In the genomic region with DNA sequence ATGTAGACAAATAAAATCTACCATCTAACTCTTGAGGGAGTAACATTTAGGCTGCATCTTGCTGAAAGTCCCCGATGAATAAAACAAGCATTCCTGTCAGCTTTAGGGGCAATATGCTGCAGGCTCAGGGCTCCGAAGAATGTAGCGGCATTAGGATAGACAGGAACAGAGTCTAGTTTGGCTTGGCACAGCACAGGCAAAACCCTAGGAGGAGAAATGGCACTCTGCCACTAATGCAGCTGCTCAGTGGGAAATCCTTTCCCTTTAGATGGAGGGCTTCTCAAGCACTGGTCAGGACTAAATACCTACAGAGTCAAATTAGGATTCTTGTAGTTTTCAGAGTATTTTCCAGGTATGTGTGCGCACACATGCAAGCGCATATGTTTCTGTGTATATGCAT, we compare ENCODE assay signal across 14 mouse cellular contexts.
DNase-seq lines count a peak whose midpoint lies in the region; ATAC-seq and TF ChIP-seq lines count a peak whose summit lies in the region.
"Had no signal": no experiment of that assay in that cellular context is flagged by ENCODE, and none has a peak within 500 bp of the region (broad histone marks: within the 10 kb centered on the region; RNA-seq: fewer than 3 reads in every experiment).

No protein-coding gene starts in this region.

- no peak for TF ChIP-seq CTCF in kidney, postnatal 0 days (IDR thresholded peaks at IDR 0.05; ENCODE audit: low read depth)

- DNase-seq in forebrain, embryonic 11.5 days (ENCODE audit: low spot score), result no peak
- DNase-seq in kidney, postnatal 0 days (ENCODE audit: low spot score), result peak; percentile 3
- no peak for DNase-seq in kidney, postnatal 25 days
- peak; percentile 9 for DNase-seq in lung, postnatal 36 days
- no peak for DNase-seq in lung, postnatal 4 days
- no peak for DNase-seq in adrenal gland, adult 8-10 months
- DNase-seq: adrenal gland, postnatal 14 days; kidney, postnatal 36 days; thymus, postnatal 36 days had no signal

- ATAC-seq in forebrain, embryonic 15.5 days (replicated peaks), result peak; percentile 80
- no peak for ATAC-seq in forebrain, embryonic 11.5 days (replicated peaks; ENCODE audit: low FRiP score)
- ATAC-seq in kidney, postnatal 0 days (replicated peaks; ENCODE audit: low FRiP score, low read depth), result no peak
- ATAC-seq in forebrain, embryonic 16.5 days, result peak; percentile 72

- no peaks in the 10 kb centered on the region for H3K9me3 ChIP-seq in forebrain, embryonic 15.5 days
- H3K9me3 ChIP-seq in forebrain, embryonic 11.5 days (ENCODE audit: control insufficient read depth, low read length), result no peaks in the 10 kb centered on the region
- H3K9me3 ChIP-seq in kidney, postnatal 0 days (replicated peaks; ENCODE audit: low read length), result no peaks in the 10 kb centered on the region
- H3K9me3 ChIP-seq in forebrain, embryonic 16.5 days (ENCODE audit: control insufficient read depth, low read length), result no peaks in the 10 kb centered on the region
- H3K9me3 ChIP-seq: heart, embryonic 15.5 days; limb, embryonic 13.5 days; megakaryocyte, embryonic 14.5 days had no signal

- no peaks in the 10 kb centered on the region for H3K27me3 ChIP-seq in forebrain, embryonic 15.5 days
- no peaks in the 10 kb centered on the region for H3K27me3 ChIP-seq in forebrain, embryonic 11.5 days (ENCODE audit: control insufficient read depth, insufficient read depth, low read length)
- H3K27me3 ChIP-seq in kidney, postnatal 0 days (ENCODE audit: insufficient read depth, low read length), result no peaks in the 10 kb centered on the region
- no peaks in the 10 kb centered on the region for H3K27me3 ChIP-seq in forebrain, embryonic 16.5 days (replicated peaks; ENCODE audit: control insufficient read depth, insufficient read depth, low read length)
- H3K27me3 ChIP-seq: heart, embryonic 15.5 days; limb, embryonic 13.5 days; megakaryocyte, embryonic 14.5 days had no signal

- no peak overlapping the region for H3K9ac ChIP-seq in forebrain, embryonic 15.5 days (replicated peaks)
- no peak overlapping the region for H3K9ac ChIP-seq in forebrain, embryonic 11.5 days (ENCODE audit: low read length)
- H3K9ac ChIP-seq in kidney, postnatal 0 days (ENCODE audit: low read depth, low read length), result no peak overlapping the region
- H3K9ac ChIP-seq in forebrain, embryonic 16.5 days (replicated peaks; ENCODE audit: low read depth, low read length), result no peak overlapping the region
- H3K9ac ChIP-seq: heart, embryonic 15.5 days; limb, embryonic 13.5 days had no signal

- H3K27ac ChIP-seq in forebrain, embryonic 15.5 days (replicated peaks), result no peak overlapping the region
- no peak overlapping the region for H3K27ac ChIP-seq in forebrain, embryonic 11.5 days (ENCODE audit: low read depth, low read length)
- no peak overlapping the region for H3K27ac ChIP-seq in kidney, postnatal 0 days
- H3K27ac ChIP-seq in forebrain, embryonic 16.5 days (ENCODE audit: low read length), result no peak overlapping the region
- H3K27ac ChIP-seq: heart, embryonic 15.5 days; limb, embryonic 13.5 days had no signal

- no peaks in the 10 kb centered on the region for H3K36me3 ChIP-seq in forebrain, embryonic 15.5 days
- H3K36me3 ChIP-seq in forebrain, embryonic 11.5 days (ENCODE audit: control insufficient read depth, insufficient read depth, low read length), result no peaks in the 10 kb centered on the region
- H3K36me3 ChIP-seq in kidney, postnatal 0 days (ENCODE audit: insufficient read depth, low read length), result no peaks in the 10 kb centered on the region
- H3K36me3 ChIP-seq in forebrain, embryonic 16.5 days (ENCODE audit: control insufficient read depth, insufficient read depth), result no peaks in the 10 kb centered on the region
- H3K36me3 ChIP-seq: heart, embryonic 15.5 days; limb, embryonic 13.5 days had no signal

- H3K4me1 ChIP-seq in forebrain, embryonic 15.5 days, result no peaks in the 10 kb centered on the region
- no peaks in the 10 kb centered on the region for H3K4me1 ChIP-seq in forebrain, embryonic 11.5 days (replicated peaks; ENCODE audit: control insufficient read depth, insufficient read depth, low read length)
- H3K4me1 ChIP-seq in kidney, postnatal 0 days (replicated peaks; ENCODE audit: insufficient read depth, low read length), result no peaks in the 10 kb centered on the region
- 0 out of 2 replicates have a peak, but pooled peaks cover 2% of the 10 kb centered on the region for H3K4me1 ChIP-seq in forebrain, embryonic 16.5 days (replicated peaks; ENCODE audit: control insufficient read depth, insufficient read depth, low read length)
- H3K4me1 ChIP-seq: limb, embryonic 13.5 days; megakaryocyte, embryonic 14.5 days had no signal

- H3K4me3 ChIP-seq in forebrain, embryonic 15.5 days, result no peak overlapping the region
- no peak overlapping the region for H3K4me3 ChIP-seq in forebrain, embryonic 11.5 days (ENCODE audit: low read depth, low read length)
- H3K4me3 ChIP-seq in kidney, postnatal 0 days (replicated peaks; ENCODE audit: low read depth, low read length), result no peak overlapping the region
- no peak overlapping the region for H3K4me3 ChIP-seq in forebrain, embryonic 16.5 days (replicated peaks; ENCODE audit: low read length)
- H3K4me3 ChIP-seq: heart, embryonic 15.5 days; limb, embryonic 13.5 days; megakaryocyte, embryonic 14.5 days had no signal

- 72% methylated on average over 5 of the region's 5 CpGs for WGBS in forebrain, embryonic 15.5 days
- WGBS in forebrain, embryonic 11.5 days, result 90% methylated on average over 5 of the region's 5 CpGs
- WGBS in kidney, postnatal 0 days, result 81% methylated on average over 5 of the region's 5 CpGs
- 71% methylated on average over 5 of the region's 5 CpGs for WGBS in forebrain, embryonic 16.5 days

- H3K4me2 ChIP-seq in forebrain, embryonic 15.5 days (replicated peaks), result no peak overlapping the region
- no peak overlapping the region for H3K4me2 ChIP-seq in forebrain, embryonic 11.5 days (ENCODE audit: low read depth, low read length, severe bottlenecking)
- no peak overlapping the region for H3K4me2 ChIP-seq in kidney, postnatal 0 days (ENCODE audit: low read length)
- no peak overlapping the region for H3K4me2 ChIP-seq in forebrain, embryonic 16.5 days (ENCODE audit: low read length)
- H3K4me2 ChIP-seq: heart, embryonic 15.5 days; limb, embryonic 13.5 days had no signal

Comparison
In these comparisons a context has a peak if more than half of its experiments do, and no peak if none do; other contexts are left out.
1. ATAC-seq: peak in forebrain, embryonic 15.5 days (single experiment) and forebrain, embryonic 16.5 days (single experiment); none in forebrain, embryonic 11.5 days (single experiment) and kidney, postnatal 0 days (single experiment).
2. DNase-seq: peak in kidney, postnatal 0 days (single experiment) and lung, postnatal 36 days (single experiment); none in forebrain, embryonic 11.5 days (single experiment), kidney, postnatal 25 days (0 of 2), lung, postnatal 4 days (0 of 2) and adrenal gland, adult 8-10 months (single experiment).